Mouse (Mus musculus) cerebellum, adult 2 months (tissue): ENCODE data around the gene Sox11.

ENCODE experiments used
- CTCF ChIP-seq: fragments of 200-500 bp; IDR thresholded peaks from 2 replicates; pipeline ENCODE4 v1.5.1; 2011; ENCODE audit warnings: low read depth, mild to moderate bottlenecking, control low read depth, low read length, moderate library complexity, borderline replicate concordance; ENCODE audit not compliant: insufficient read depth
- POLR2A ChIP-seq: fragments of 200-500 bp; IDR thresholded peaks from 2 replicates; pipeline ENCODE4 v1.6.1; 2011; ENCODE audit warnings: low read length, control low read depth, borderline replicate concordance; ENCODE audit not compliant: insufficient read depth

DNA sequence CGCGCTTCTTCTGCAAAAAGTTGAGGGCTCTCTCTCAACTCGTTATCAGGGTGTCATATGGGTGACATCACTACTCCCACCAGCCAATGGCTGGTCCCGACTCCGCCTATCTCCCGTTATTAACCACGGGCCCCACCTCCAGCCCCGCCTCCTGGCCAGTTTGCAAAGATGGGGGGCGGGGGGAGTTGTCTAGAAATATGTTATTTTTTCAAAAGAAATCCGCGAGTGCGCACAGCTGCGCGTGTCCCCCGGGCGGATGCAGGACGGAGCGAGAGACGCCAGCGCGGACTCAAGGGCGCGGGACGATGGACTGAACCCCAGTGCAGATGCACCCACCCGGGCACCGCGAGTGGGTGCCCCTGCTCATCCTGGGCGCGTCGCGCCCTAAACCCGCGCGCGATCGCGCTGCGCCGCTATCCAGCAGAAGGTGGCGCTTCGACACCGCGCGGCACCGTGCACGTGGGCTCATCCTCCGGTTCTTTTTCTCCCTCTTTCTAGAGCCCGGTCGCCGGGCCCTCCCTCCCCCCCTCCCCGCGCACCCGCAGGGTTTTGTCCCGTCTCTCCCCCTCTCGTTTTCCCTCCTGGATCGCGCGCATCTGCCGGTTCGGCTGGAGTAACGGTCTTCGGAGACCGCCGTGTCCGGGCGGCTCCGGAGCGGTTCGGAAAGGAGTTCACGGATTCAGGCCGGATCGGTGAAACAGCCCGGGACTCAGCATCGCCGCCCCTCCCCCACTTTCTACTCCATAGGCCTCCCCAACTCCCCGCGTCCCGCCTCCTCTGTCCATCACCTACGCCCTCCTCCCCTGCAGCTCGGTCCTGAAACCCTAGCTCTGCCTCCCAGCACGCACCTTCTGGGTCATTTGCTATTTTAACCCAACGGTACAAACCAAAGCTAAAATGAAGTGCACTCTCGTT is 574 bp upstream of the Sox11 start:
- TF ChIP-seq CTCF, result peak; percentile 23; the same call in 1 of the 2 replicates
- TF ChIP-seq POLR2A, result no peak
